Mouse (Mus musculus) hindlimb bud, embryonic 11.5 days (tissue): ENCODE results near the gene Defb21.

ENCODE experiments used
- DNase-seq: peaks from one replicate; pipeline ENCODE4 v3.0.0-alpha.2; 2012; ENCODE audit warnings: low read depth, low spot score; ENCODE audit errors: extremely low spot score

Gene Defb21

DNA sequence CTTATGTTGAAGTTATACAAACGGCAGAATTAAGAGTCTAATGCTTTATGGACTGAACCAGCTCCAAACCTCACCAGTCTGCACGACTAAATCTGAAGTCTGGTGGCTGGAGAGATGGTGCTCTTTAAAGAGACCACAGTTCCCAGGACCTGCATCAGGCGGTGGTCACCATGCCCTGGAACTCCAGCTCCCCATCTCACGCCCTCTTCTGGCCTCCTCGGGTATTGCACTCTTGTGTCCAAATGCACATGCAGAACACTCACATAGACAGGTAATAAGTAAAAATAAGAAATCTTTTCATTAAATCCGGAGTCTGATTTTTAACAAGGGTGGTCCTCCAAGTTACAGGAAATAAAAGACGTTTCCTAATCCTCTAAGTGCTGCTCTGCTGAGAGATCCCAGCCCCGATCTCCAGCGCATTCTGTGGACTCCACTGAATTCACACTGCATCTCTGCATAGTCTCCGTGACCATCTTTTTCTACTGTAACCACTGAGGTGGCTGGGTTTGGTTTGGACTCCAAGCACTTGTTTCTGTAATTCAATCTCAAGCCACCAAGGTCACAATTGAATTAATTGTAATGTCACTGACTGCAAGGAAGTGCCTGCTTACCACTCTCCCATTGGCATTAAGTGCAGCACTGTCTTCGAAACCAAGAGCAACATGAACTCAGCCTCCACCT lies at the start of gene Defb21:
Defb21 (plus strand) TSS at position 631 of the 681 bp plus-strand sequence.
- DNase-seq, result no peak

GRCm38 (mm10) chr2:152539944-152540710 lies 32.4 kb upstream of the Defb21 start, which contains the start of gene Defb29:
Gene Defb29 (minus strand): TSS chr2:152540098.
- DNase-seq, result no peak

DNA sequence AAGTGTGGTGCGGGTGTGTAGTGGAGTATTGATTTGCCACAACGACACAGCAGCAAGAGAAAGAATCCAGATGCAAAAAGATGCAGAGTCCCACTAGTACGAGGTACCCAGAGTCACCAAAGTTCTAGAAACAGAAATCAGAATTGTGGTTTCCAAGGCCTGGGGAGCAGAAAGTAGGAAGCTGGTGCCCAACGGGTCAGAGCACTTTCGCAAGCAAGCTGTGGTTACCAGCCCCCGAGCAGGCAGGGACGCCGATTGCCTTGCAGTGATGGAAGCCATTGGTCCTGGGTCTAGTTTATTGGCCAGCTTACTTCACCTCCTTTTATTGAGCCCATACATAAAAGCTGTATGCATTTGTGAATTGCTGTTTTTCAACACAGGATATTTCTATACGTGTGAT lies 30.6 kb upstream of the Defb21 start:
- no peak for DNase-seq

GRCm38 (mm10) chr2:152542897-152543296 lies 29.6 kb upstream of the Defb21 start:
- no peak for DNase-seq

GRCm38 (mm10) chr2:152543478-152543877 lies 29.1 kb upstream of the Defb21 start:
- DNase-seq, result no peak

GRCm38 (mm10) chr2:152544691-152545090 lies 27.9 kb upstream of the Defb21 start:
- DNase-seq, result no peak

- no peak for DNase-seq
Observed at GRCm38 (mm10) chr2:152548124-152548523, 24.4 kb upstream of the Defb21 start.

DNA sequence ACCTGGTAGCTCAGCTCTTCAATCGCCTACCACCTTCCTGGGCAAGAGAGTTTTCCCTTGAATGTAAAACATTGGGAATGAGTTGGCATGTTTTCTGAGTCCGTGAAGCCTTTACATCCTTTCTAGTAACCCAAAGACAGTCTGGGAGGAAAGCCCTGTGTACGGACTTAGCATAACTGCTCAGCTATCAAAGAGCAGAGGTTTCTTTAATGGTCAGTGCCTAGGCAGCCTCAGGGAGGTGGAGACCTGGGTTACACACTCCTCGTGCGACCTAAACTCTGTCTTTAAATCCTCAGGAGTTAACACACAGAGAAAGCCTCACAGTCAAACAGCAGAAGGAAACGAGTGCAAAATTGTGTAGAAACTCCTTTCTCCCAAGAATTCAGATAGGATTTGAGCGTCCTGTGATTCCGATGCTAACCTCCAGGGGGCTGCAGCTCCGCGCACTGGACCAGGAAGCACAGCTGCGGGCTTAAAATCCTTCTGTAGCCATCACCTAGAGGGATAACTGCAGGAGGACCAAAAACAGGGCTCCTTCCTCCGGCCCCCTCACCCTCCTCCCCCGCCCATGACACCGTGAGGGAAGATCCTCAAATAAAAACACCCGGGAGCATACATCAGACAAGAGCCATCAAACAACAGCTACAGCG lies 18.6 kb upstream of the Defb21 start:
- DNase-seq, result peak; percentile 20

- no peak for DNase-seq
Observed at GRCm38 (mm10) chr2:152556655-152557054, 15.9 kb upstream of the Defb21 start.

- DNase-seq, result no peak
Observed at GRCm38 (mm10) chr2:152569038-152569437, 3.5 kb upstream of the Defb21 start, which contains the start of gene Gm17416. Gene Gm17416 (plus strand): TSS chr2:152569338.

DNA sequence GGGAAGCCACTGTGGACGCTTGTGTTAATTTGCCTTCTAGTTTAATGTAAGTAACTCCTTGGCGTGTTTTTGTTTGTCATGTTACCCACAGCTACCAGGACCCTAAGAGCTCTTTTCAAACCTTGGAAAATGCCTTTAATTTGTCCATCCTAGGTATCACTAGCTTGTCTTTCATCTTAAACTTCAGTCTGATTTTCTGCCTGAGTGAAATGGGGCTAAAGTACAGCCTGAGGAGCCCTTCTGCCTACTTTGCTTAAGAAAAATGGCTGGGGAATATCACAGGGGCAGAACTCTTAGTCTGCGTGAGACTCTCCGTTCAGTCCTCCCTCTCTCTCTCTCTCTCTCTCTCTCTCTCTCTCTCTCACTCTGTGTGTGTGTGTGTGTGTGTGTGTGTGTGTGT lies 2.7 kb upstream of the Defb21 start:
- no peak for DNase-seq

DNA sequence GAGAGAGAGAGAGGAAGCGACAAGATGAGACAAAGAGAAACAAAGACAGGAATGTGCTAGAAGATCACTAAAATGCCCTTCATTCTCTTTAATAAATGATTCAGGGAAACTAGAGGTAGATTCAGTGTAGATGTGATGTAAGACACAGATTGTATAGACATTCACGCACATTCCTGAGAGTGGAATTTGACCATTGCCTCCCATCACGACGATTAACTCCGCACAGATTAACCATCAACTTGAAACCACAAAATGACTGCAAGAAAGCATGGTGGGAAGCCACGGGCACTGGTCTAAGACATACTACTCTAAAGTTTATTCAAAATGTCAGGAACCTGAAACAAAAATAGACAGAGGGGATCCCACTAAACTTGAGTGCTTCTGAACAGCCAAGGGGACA lies 2.2 kb upstream of the Defb21 start:
- DNase-seq, result no peak

DNA sequence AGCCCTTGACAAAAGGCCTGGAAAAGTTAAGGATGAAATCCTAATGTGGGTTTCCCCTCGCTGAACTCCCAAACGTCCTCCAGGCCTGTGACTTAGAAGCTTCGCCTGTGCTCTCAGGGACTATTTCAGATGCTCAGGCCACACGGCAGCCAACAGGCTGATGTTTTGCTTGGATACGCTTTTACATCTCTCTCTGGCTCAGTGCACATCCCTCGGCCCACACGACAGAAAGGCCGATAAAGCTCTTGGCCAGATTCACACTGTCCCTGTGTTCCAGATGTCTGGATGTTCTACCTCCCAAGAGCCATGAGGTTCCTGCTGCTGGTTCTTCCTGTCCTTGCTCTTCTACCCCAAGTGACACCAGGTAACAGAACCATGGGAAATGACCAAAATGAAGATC lies 940 bp downstream of the Defb21 start:
- no peak for DNase-seq

GRCm38 (mm10) chr2:152580107-152580506 lies 7.6 kb downstream of the Defb21 start, which contains the start of gene Defb19:
Gene Defb19 (minus strand): TSS chr2:152580312.
- DNase-seq, result no peak

DNA sequence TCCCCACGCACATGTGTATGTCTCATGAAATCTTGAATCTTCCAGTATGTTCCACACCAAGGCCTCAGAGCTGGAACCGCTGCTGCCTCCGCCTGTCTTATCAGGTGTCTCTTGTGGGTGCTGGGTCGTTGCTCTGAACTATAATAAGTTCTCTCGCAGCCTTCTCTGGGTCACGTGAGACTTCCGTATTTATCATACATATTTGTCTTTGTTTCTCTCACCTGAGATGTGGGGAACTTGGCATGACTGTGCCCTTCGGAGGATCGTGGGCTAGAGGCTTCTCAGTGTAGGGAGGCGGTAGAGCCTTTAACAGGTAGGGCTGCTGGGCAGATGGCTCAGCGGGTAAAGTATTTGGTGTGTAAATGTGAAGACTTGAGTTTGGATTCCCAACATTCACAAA lies 8.1 kb downstream of the Defb21 start:
- DNase-seq, result no peak

DNA sequence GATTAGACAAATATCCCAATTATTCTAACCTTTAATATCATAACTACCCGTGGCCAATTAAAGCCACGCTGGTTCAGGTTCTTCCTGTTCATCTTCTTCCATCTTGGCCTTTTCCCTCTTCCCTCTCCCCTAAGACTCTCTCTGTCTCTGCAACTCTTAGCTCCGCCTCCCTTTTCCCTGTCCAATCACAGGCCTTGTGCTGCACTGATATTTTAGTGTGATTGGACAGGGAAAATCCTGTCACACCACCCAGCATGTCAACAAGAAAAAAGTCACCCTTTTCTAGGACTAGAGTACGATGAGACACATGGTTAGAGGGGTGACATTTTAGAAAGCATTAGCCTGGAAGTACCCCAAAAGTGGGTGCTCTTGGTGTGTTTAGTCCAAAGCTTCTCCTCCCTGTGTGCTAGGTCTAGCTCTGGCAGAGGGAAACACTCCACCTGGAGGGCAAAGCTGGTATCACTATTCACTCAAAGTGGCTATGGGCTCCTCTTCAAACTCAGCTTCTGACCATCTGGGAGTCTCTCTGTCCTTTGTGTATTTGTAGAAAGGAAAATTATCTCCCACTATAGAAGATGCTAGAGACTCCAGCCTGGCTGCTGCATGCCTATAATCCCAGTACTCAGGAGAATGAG lies 14.5 kb downstream of the Defb21 start:
- no peak for DNase-seq

DNA sequence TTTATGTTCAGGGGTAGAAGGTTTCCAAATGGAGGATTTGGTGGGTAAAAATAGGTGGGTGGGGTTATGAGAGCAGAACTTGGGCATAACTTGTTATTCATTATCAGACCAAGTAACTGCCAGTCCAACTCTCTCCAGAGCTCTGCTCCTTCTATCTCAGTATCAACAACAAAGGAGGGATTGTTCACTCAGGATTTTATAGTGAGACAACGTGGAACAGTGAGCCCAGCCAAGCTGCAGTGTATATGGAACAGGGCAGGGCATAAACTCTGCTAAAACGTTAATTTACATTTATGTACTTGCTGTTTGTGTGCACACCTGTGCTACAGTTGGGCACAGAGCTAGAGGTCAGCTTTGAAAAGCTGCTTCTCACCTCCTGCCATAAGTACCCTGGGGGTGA lies 15.9 kb downstream of the Defb21 start:
- DNase-seq, result no peak

DNA sequence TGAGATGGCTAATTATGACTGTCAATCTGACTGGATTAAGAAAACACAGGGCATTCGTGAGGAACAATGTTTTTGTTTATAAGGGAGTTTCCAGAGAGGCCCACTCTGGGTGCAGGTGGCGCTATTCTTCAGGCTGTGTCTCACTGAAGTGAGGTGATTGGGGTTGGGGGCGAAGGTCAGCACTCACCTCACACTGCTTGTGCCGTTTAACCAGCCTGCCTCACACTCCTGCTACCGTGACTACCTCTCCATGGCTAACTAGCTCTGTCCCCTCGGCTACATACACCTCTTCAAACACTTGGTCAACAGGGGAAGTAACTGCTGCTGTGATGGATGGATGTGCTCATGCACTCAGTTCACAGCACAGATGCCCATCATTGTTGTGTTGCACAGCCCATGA lies 16.5 kb downstream of the Defb21 start:
- DNase-seq, result no peak

- no peak for DNase-seq
Observed at GRCm38 (mm10) chr2:152599299-152599698, 26.8 kb downstream of the Defb21 start, which contains the start of gene Defb45. Gene Defb45 (minus strand): TSS chr2:152599399.

DNA sequence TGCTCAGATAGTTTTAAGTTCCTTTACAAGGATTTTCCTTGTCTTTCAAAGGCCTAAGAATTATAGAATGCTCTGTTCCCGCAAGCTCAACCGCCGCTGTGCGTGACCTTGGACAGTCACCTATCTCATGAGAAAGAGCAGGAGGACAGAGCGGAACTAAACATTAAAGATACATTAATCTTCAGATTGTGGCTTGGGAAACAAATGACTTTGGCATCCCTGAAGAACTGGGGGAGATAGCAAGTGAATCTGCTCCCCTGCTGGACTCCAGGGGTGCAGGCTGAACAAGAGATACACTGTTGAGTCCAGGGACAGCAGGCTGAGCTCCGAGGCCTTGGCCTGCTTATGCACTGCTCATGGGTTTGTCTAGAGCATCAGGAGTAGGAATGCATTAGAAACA lies 27.5 kb downstream of the Defb21 start:
- no peak for DNase-seq

- DNase-seq, result no peak
Observed at GRCm38 (mm10) chr2:152601275-152601960, 28.9 kb downstream of the Defb21 start.
